Mouse (Mus musculus) adrenal gland, postnatal 36 days (tissue): ENCODE results near the gene Gm8909. TPM values are rescaled to one million over a fixed set of nuclear protein-coding genes. Genes with fewer than 3 reads are reported as not detected.

Experiments
- total RNA-seq, 2 experiments: library from RNA; stranded (reverse); gene quantifications; 2 replicates each; pipeline ENCODE4 v1.2.3; 2021

Gene Gm8909
- total RNA-seq, 2 experiments from 2014 or later = not detected

Other genes with a start within 250 kb of the Gm8909 start
- 10 to 100 TPM; 90.0 to 96.2 TPM for gene Abcf1, start 198.8 kb downstream of the Gm8909 start, total RNA-seq
- 10 to 100 TPM; 51.2 to 54.4 TPM for gene Gnl1, start 188.7 kb downstream of the Gm8909 start, total RNA-seq
- 10 to 100 TPM; 18.3 to 19.1 TPM for gene Prr3, start 188.3 kb downstream of the Gm8909 start, total RNA-seq
- gene H2-T24, start 148.0 kb downstream of the Gm8909 start, total RNA-seq = 1 to 10 TPM; 6.5 to 9.3 TPM
- gene H2-T23, start 135.7 kb downstream of the Gm8909 start, total RNA-seq = 10 to 100 TPM; 57.8 to 68.4 TPM
- gene H2-T22, start 125.8 kb downstream of the Gm8909 start, total RNA-seq = 10 to 100 TPM; 33.5 to 33.8 TPM
- gene Gm6034, start 125.6 kb downstream of the Gm8909 start, total RNA-seq = not detected
- gene Gm11127, start 110.2 kb downstream of the Gm8909 start, total RNA-seq = 1 to 10 TPM; 4.1 to 6.1 TPM
- under 1 TPM; 0.16 to 0.30 TPM for gene Gm19684, start 46.9 kb downstream of the Gm8909 start, total RNA-seq
- gene Gm7030, start 39.1 kb downstream of the Gm8909 start, total RNA-seq = not detected
- not detected for gene H2-T3, start 21.8 kb upstream of the Gm8909 start, total RNA-seq
- gene Rpp21, start 89.5 kb upstream of the Gm8909 start, total RNA-seq = 10 to 100 TPM; 44.0 to 49.0 TPM
- gene Trim39, start 103.7 kb upstream of the Gm8909 start, total RNA-seq = 10 to 100 TPM; 15.7 to 20.0 TPM
- not detected for gene H2-M10.2, start 118.0 kb upstream of the Gm8909 start, total RNA-seq
- not detected for gene H2-M10.1, start 157.6 kb upstream of the Gm8909 start, total RNA-seq
- not detected for gene H2-M10.3, start 199.9 kb upstream of the Gm8909 start, total RNA-seq